Mouse (Mus musculus) embryonic fibroblast, embryonic 13.5 days (primary cell): Measurements from ENCODE around the gene Atp13a4.

Experiments
- CTCF ChIP-seq: IDR thresholded peaks from 2 replicates; pipeline ENCODE4 v1.5.1; 2011; ENCODE audit warnings: mild to moderate bottlenecking, control low read depth, low read length, moderate library complexity, borderline replicate concordance; ENCODE audit not compliant: insufficient read depth
- POLR2A ChIP-seq: IDR thresholded peaks from 2 replicates; pipeline ENCODE4 v1.6.1; 2011; ENCODE audit warnings: low read depth, mild to moderate bottlenecking, control low read depth, low read length, moderate library complexity

DNA sequence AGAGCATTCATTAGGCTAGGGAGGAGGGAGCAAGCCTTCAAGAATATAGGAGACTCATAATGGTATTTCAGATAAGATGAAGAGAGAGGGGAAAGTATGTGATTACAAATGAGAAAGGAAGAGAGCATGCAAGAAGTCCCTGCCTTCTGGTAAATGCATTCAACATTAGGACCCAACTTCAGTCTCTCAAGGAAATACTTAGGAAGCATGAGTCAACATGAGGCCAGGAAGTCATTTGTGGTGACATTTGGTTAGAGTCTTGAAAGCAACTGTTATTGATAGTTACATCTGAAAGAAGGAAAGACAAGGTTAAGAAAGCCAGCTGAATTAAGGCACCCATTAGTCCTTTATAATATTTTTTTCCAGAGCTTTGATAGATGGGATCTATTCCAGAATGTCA, 4.8 kb downstream of the Atp13a4 start:
- no peak for TF ChIP-seq POLR2A
- no peak for TF ChIP-seq CTCF
